Mouse (Mus musculus): ENCODE measurements around the gene Agpat3. TPM values are rescaled to one million over a fixed set of nuclear protein-coding genes. Genes with fewer than 3 reads are reported as not detected.

Gene Agpat3
- polyA plus RNA-seq, 1 experiment from 2014 or later = 36.7 TPM

- Histone ChIP-seq H3K27ac (replicated peaks) (no peak overlapping the region), H3K36me3 (peaks cover 76% of the 10 kb centered on the region), H3K4me2 (no peak overlapping the region), H3K27me3 (replicated peaks) (no peaks in the 10 kb centered on the region), H3K9ac (no peak overlapping the region), H3K4me3 (no peak overlapping the region), H3K4me1 (peaks cover 19% of the 10 kb centered on the region), H3K9me3 (no peaks in the 10 kb centered on the region)
- ATAC-seq (ENCODE audit: extremely low read depth, insufficient number of reproducible peaks, low FRiP score, low TSS enrichment) = no peak
- 96% methylated on average over 4 of the region's 4 CpGs for WGBS
Observed at GRCm38 (mm10) chr10:78276242-78276641, 76.0 kb downstream of the Agpat3 start.

- Histone ChIP-seq H3K27ac (replicated peaks) (peak overlapping the region; percentile 42), H3K27me3 (replicated peaks) (no peaks in the 10 kb centered on the region), H3K9me3 (no peaks in the 10 kb centered on the region), H3K4me3 (no peak overlapping the region), H3K4me2 (peak overlapping the region; percentile 31), H3K4me1 (peaks cover 19% of the 10 kb centered on the region), H3K36me3 (peaks cover 62% of the 10 kb centered on the region), H3K9ac (peak overlapping the region; percentile 48)
- no peak for ATAC-seq (ENCODE audit: extremely low read depth, insufficient number of reproducible peaks, low FRiP score, low TSS enrichment)
- WGBS = 19% methylated on average over 8 of the region's 9 CpGs
Observed at GRCm38 (mm10) chr10:78272932-78273331, 79.4 kb downstream of the Agpat3 start.

- H3K4me2 ChIP-seq = no peak overlapping the region
- H3K4me3 ChIP-seq = no peak overlapping the region
- H3K36me3 ChIP-seq = peaks cover 7% of the 10 kb centered on the region; the same call in 1 of the 2 replicates
- ATAC-seq (ENCODE audit: extremely low read depth, insufficient number of reproducible peaks, low FRiP score, low TSS enrichment) = no peak
- no peaks in the 10 kb centered on the region for H3K4me1 ChIP-seq
- no peaks in the 10 kb centered on the region for H3K9me3 ChIP-seq
- no peak overlapping the region for H3K9ac ChIP-seq
- 54% methylated on average over 3 of the region's 3 CpGs for WGBS
- no peaks in the 10 kb centered on the region for H3K27me3 ChIP-seq (replicated peaks)
- H3K27ac ChIP-seq (replicated peaks) = no peak overlapping the region
Observed at GRCm38 (mm10) chr10:78265881-78266280, 86.4 kb downstream of the Agpat3 start.

GRCm38 (mm10) chr10:78264735-78265134 is 87.6 kb downstream of the Agpat3 start:
- H3K4me1 ChIP-seq = no peaks in the 10 kb centered on the region; the same call in 1 of the 2 replicates
- H3K9ac ChIP-seq = no peak overlapping the region
- no peaks in the 10 kb centered on the region for H3K36me3 ChIP-seq
- no peak overlapping the region for H3K27ac ChIP-seq (replicated peaks)
- H3K27me3 ChIP-seq (replicated peaks) = no peaks in the 10 kb centered on the region
- no peak overlapping the region for H3K4me2 ChIP-seq
- 67% methylated on average over 3 of the region's 3 CpGs for WGBS
- H3K9me3 ChIP-seq = no peaks in the 10 kb centered on the region
- ATAC-seq (ENCODE audit: extremely low read depth, insufficient number of reproducible peaks, low FRiP score, low TSS enrichment) = no peak
- H3K4me3 ChIP-seq = no peak overlapping the region

- no peak overlapping the region for H3K9ac ChIP-seq
- no peak for ATAC-seq (ENCODE audit: extremely low read depth, insufficient number of reproducible peaks, low FRiP score, low TSS enrichment)
- no peak overlapping the region for H3K4me3 ChIP-seq
- H3K27me3 ChIP-seq (replicated peaks) = no peaks in the 10 kb centered on the region; the same call in 1 of the 2 replicates
- no peak overlapping the region for H3K27ac ChIP-seq (replicated peaks)
- H3K4me1 ChIP-seq = peaks cover under 1% of the 10 kb centered on the region; the same call in 1 of the 2 replicates
- 60% methylated on average over 7 of the region's 7 CpGs for WGBS
- no peak overlapping the region for H3K4me2 ChIP-seq
- no peaks in the 10 kb centered on the region for H3K9me3 ChIP-seq
- no peaks in the 10 kb centered on the region for H3K36me3 ChIP-seq
Observed at GRCm38 (mm10) chr10:78260916-78261650, 91.2 kb downstream of the Agpat3 start.

- no peak for ATAC-seq (ENCODE audit: extremely low read depth, insufficient number of reproducible peaks, low FRiP score, low TSS enrichment)
- Histone ChIP-seq H3K4me3 (no peak overlapping the region), H3K4me2 (no peak overlapping the region), H3K4me1 (peaks cover 8% of the 10 kb centered on the region; the same call in 1 of the 2 replicates), H3K9me3 (no peaks in the 10 kb centered on the region), H3K27ac (replicated peaks) (no peak overlapping the region), H3K27me3 (replicated peaks) (no peaks in the 10 kb centered on the region; the same call in 1 of the 2 replicates), H3K36me3 (no peaks in the 10 kb centered on the region), H3K9ac (peak overlapping the region; percentile 37; the same call in 1 of the 2 replicates)
- 22% methylated on average over 5 of the region's 5 CpGs for WGBS
Observed at GRCm38 (mm10) chr10:78260322-78260721, 92.0 kb downstream of the Agpat3 start.

GRCm38 (mm10) chr10:78259702-78260101 is 92.6 kb downstream of the Agpat3 start:
- H3K27ac ChIP-seq (replicated peaks) = no peak overlapping the region
- peaks cover 9% of the 10 kb centered on the region; the same call in 1 of the 2 replicates for H3K4me1 ChIP-seq
- H3K36me3 ChIP-seq = no peaks in the 10 kb centered on the region
- 53% methylated on average over 6 of the region's 6 CpGs for WGBS
- no peak for ATAC-seq (ENCODE audit: extremely low read depth, insufficient number of reproducible peaks, low FRiP score, low TSS enrichment)
- no peak overlapping the region for H3K9ac ChIP-seq
- H3K9me3 ChIP-seq = no peaks in the 10 kb centered on the region
- H3K4me3 ChIP-seq = no peak overlapping the region
- H3K4me2 ChIP-seq = no peak overlapping the region
- H3K27me3 ChIP-seq (replicated peaks) = no peaks in the 10 kb centered on the region; the same call in 1 of the 2 replicates

GRCm38 (mm10) chr10:78259230-78259629 is 93.1 kb downstream of the Agpat3 start:
- H3K9ac ChIP-seq = no peak overlapping the region
- no peak overlapping the region for H3K27ac ChIP-seq (replicated peaks)
- no peaks in the 10 kb centered on the region; the same call in 1 of the 2 replicates for H3K27me3 ChIP-seq (replicated peaks)
- WGBS = 75% methylated on average over 5 of the region's 5 CpGs
- H3K9me3 ChIP-seq = no peaks in the 10 kb centered on the region
- H3K4me1 ChIP-seq = peaks cover 9% of the 10 kb centered on the region; the same call in 1 of the 2 replicates
- no peak for ATAC-seq (ENCODE audit: extremely low read depth, insufficient number of reproducible peaks, low FRiP score, low TSS enrichment)
- no peak overlapping the region for H3K4me2 ChIP-seq
- H3K36me3 ChIP-seq = no peaks in the 10 kb centered on the region
- H3K4me3 ChIP-seq = no peak overlapping the region

GRCm38 (mm10) chr10:78258142-78258675 is 94.1 kb downstream of the Agpat3 start:
- H3K27ac ChIP-seq (replicated peaks) = no peak overlapping the region
- H3K4me1 ChIP-seq = peaks cover 9% of the 10 kb centered on the region; the same call in 1 of the 2 replicates
- no peaks in the 10 kb centered on the region; the same call in 1 of the 2 replicates for H3K27me3 ChIP-seq (replicated peaks)
- no peaks in the 10 kb centered on the region for H3K9me3 ChIP-seq
- H3K4me2 ChIP-seq = no peak overlapping the region
- H3K36me3 ChIP-seq = no peaks in the 10 kb centered on the region
- no peak overlapping the region for H3K4me3 ChIP-seq
- H3K9ac ChIP-seq = no peak overlapping the region
- WGBS = 76% methylated on average over 6 of the region's 6 CpGs
- ATAC-seq (ENCODE audit: extremely low read depth, insufficient number of reproducible peaks, low FRiP score, low TSS enrichment) = no peak

- Histone ChIP-seq H3K27me3 (replicated peaks) (no peaks in the 10 kb centered on the region; the same call in 1 of the 2 replicates), H3K27ac (replicated peaks) (peak overlapping the region; percentile 41; the same call in 1 of the 2 replicates), H3K4me3 (no peak overlapping the region), H3K36me3 (no peaks in the 10 kb centered on the region), H3K9ac (no peak overlapping the region), H3K9me3 (no peaks in the 10 kb centered on the region), H3K4me1 (peaks cover 9% of the 10 kb centered on the region; the same call in 1 of the 2 replicates), H3K4me2 (no peak overlapping the region)
- ATAC-seq (ENCODE audit: extremely low read depth, insufficient number of reproducible peaks, low FRiP score, low TSS enrichment) = no peak
- whole genome bisulfite sequencing = 46% methylated on average over 4 of the region's 4 CpGs
Observed at GRCm38 (mm10) chr10:78255646-78256059, 96.6 kb downstream of the Agpat3 start.

- 64% methylated on average over 3 of the region's 3 CpGs for WGBS
- H3K9me3 ChIP-seq = no peaks in the 10 kb centered on the region
- no peak for ATAC-seq (ENCODE audit: extremely low read depth, insufficient number of reproducible peaks, low FRiP score, low TSS enrichment)
- H3K4me2 ChIP-seq = no peak overlapping the region
- peaks cover 15% of the 10 kb centered on the region for H3K4me1 ChIP-seq
- no peaks in the 10 kb centered on the region for H3K27me3 ChIP-seq (replicated peaks)
- no peak overlapping the region for H3K27ac ChIP-seq (replicated peaks)
- no peak overlapping the region for H3K4me3 ChIP-seq
- H3K9ac ChIP-seq = no peak overlapping the region
- H3K36me3 ChIP-seq = no peaks in the 10 kb centered on the region
Observed at GRCm38 (mm10) chr10:78247206-78247605, 105.1 kb downstream of the Agpat3 start.

All from heart, embryonic 13.5 days (tissue).